Mouse (Mus musculus): ENCODE results near the gene Rhbdf1.

- TF ChIP-seq CTCF (IDR thresholded peaks at IDR 0.05; ENCODE audit: borderline replicate concordance, control insufficient read depth, extremely low read depth, insufficient read depth, low read length, poor library complexity) (no peak), POLR2A (IDR thresholded peaks at IDR 0.05; ENCODE audit: control insufficient read depth, extremely low read depth, insufficient read depth, low read length, poor library complexity) (no peak)
Observed at GRCm38 (mm10) chr11:32198256-32198955, 23.7 kb downstream of the Rhbdf1 start.

All from thymus, adult 2 months (tissue).